Mouse (Mus musculus) MEL (cell line): Measurements from ENCODE around the gene Acyp1.

Source experiments
- ETS1 ChIP-seq: IDR thresholded peaks from 2 replicates; pipeline ENCODE4 v1.6.1; 2012; ENCODE audit warnings: low read depth, mild to moderate bottlenecking, inconsistent platforms, low read length, improper control_type of control experiment, moderate library complexity
- KAT2A ChIP-seq: conservative IDR thresholded peaks from 2 replicates; pipeline ENCODE4 v1.6.1; 2012; ENCODE audit warnings: low read depth, low read length, improper control_type of control experiment, inconsistent platforms
- TAL1 ChIP-seq: IDR thresholded peaks from 2 replicates; pipeline ENCODE4 v1.6.1; 2012; ENCODE audit warnings: mild to moderate bottlenecking, inconsistent platforms, low read length, moderate library complexity, mixed read lengths
- USF2 ChIP-seq, 2 experiments: IDR thresholded peaks; 2 replicates each; pipeline ENCODE4 v1.6.1; 2011 to 2012; ENCODE audit warnings: improper control_type of control experiment in 2 of 2, low read length in 2 of 2, borderline replicate concordance in 1 of 2, inconsistent platforms in 1 of 2, low read depth in 1 of 2, mild to moderate bottlenecking in 1 of 2; ENCODE audit not compliant: insufficient read depth in 1 of 2

DNA sequence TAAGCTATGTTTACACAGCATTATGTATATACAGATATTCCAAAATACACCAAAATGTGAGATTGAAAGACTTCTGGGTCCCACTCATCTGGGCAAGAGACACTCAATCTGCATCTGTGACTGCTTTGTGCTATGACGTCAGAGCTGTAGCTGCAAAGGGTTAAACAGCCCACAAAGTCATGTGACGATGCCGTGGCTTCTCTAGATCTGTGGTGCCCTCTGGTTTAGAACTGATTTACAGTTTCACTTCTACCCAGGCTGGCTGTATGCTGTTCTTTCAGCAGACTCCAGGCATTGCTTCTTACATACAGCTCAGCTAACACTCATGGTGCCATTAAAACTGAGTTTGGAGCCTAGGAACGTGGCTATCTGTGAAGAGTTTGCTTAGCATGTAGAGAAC, 16.5 kb upstream of the Acyp1 start:
- TF ChIP-seq TAL1 (no peak), USF2 (IDR thresholded peaks at IDR 0.05; ENCODE audit: borderline replicate concordance in 1 of 2, insufficient read depth in 1 of 2, low read depth in 1 of 2, low read length in 2 of 2) (no peak), KAT2A (no peak), ETS1 (no peak)
